Mouse (Mus musculus): ENCODE results near the gene Ldha.

DNA sequence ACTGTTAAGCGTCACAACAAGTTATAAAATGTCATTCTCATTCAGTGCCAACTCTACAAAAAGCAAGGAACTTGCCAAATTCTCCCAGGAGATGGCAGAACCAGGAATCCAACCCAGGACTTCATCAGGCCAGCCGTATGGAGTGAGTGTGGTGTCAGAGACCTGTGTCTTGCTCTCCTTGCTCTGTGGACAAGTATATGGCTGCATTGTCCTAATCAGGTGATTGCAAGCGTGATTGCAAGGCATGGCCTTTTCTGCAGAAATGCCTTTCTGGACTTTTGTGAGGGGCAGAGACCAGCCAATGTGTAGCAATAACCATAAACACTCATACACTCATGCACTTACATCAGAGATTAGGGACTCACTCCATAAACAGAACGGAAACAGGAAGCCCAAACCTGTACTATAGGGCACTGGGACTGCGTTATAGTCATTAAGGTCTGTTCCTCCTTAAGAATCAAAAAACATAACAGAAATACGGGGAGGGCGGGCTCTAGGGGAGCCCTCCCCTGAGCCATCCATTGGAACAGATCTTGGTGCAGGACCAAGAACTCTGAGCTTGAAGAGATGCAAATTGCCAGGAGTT lies 7.5 kb upstream of the Ldha start:
- TF ChIP-seq POLR2A (IDR thresholded peaks at IDR 0.05; ENCODE audit: insufficient read depth, low read length) (no peak), CTCF (IDR thresholded peaks at IDR 0.05; ENCODE audit: low read depth, low read length) (no peak)
